Mouse (Mus musculus): ENCODE data around the gene Plppr3. TPM values are rescaled to one million over a fixed set of nuclear protein-coding genes. Genes with fewer than 3 reads are reported as not detected.

Plppr3 gene
- polyA plus RNA-seq, 1 experiment from 2014 or later: 417 TPM

DNA sequence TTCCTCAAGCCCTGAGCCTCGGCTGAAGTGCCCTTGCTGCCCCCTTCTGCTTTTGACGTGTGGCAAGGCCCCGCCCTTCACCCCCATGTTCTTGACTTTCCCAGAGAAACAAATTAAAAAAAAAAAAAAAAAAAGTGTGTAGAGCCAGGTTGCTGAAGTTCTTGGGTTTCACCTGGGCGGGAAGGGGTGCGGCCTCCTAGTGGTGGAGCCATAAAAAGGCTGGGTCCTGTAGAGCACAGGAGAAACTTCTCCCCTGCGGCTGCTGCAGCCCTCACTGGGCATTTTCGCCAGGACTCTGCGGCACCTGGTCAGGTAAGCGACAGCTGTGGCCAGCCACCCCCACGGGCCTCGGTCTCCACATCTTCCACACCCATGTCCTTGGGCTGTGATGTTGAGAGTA lies 53.7 kb downstream of the Plppr3 start, which contains the start of gene Misp:
TSS of gene Misp (plus strand) at position 208 of the 400 bp plus-strand sequence.
- Histone ChIP-seq H3K4me1 (replicated peaks) (peaks cover 3% of the 10 kb centered on the region; the same call in 1 of the 2 replicates), H3K27me3 (no peaks in the 10 kb centered on the region), H3K4me2 (no peak within 1 kb of the TSS), H3K36me3 (peaks cover 39% of the 10 kb centered on the region), H3K9me3 (no peaks in the 10 kb centered on the region), H3K4me3 (no peak within 1 kb of the TSS), H3K9ac (no peak within 1 kb of the TSS), H3K27ac (replicated peaks) (no peak within 1 kb of the TSS)
- WGBS: 75% methylated on average over 11 of the region's 11 CpGs
- no peak for ATAC-seq (ENCODE audit: low FRiP score, low read depth)

DNA sequence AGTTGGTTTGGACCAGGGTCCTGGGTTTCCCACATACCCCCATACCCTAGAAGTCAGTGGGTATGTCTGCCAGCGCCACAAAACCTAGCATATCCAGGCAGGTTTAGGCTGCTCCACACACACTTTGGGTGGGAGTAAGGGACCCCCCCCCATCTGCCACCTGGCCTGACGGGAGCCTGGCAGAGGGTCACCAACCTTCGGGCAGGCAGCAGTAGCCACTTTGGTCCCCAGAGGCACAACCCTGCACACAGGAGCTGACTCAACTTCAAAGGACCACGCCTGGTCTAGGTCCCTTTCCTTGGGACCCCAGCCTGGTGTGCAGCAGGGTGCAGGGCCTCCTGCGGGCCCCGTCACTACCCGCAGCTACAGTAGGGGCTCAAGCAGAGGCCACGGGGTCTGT lies 54.2 kb downstream of the Plppr3 start:
- Histone ChIP-seq H3K4me1 (replicated peaks) (peaks cover 3% of the 10 kb centered on the region; the same call in 1 of the 2 replicates), H3K9me3 (no peaks in the 10 kb centered on the region), H3K4me3 (no peak overlapping the region), H3K4me2 (no peak overlapping the region), H3K9ac (no peak overlapping the region), H3K36me3 (peaks cover 44% of the 10 kb centered on the region), H3K27me3 (no peaks in the 10 kb centered on the region), H3K27ac (replicated peaks) (no peak overlapping the region)
- ATAC-seq (ENCODE audit: low FRiP score, low read depth): no peak
- 83% methylated on average over 8 of the region's 8 CpGs for WGBS

DNA sequence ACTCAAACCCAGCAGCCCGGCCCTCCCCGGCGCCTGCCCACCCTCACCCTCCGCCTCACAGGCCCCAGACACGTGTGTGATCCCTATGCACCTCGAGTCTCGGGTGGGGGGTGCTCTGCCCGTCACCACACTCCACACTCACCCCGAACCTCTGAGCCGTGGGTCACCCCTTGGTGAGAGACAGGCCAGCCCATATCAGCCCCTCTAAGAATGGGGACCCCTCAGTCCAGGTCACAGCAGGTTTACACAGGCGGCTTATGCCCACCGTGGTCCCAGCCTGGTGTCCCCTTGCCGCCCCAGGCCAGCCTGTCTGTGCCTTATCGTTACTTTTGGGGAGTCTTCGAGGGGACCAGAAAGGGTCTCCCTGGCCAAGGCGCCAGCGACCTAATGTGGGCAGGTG lies 54.8 kb downstream of the Plppr3 start:
- Histone ChIP-seq H3K4me1 (replicated peaks) (peaks cover 3% of the 10 kb centered on the region; the same call in 1 of the 2 replicates), H3K27me3 (no peaks in the 10 kb centered on the region), H3K4me3 (no peak overlapping the region), H3K27ac (replicated peaks) (no peak overlapping the region), H3K9me3 (no peaks in the 10 kb centered on the region), H3K9ac (no peak overlapping the region), H3K4me2 (no peak overlapping the region), H3K36me3 (peaks cover 49% of the 10 kb centered on the region)
- no peak for ATAC-seq (ENCODE audit: low FRiP score, low read depth)
- WGBS: 91% methylated on average over 17 of the region's 17 CpGs

DNA sequence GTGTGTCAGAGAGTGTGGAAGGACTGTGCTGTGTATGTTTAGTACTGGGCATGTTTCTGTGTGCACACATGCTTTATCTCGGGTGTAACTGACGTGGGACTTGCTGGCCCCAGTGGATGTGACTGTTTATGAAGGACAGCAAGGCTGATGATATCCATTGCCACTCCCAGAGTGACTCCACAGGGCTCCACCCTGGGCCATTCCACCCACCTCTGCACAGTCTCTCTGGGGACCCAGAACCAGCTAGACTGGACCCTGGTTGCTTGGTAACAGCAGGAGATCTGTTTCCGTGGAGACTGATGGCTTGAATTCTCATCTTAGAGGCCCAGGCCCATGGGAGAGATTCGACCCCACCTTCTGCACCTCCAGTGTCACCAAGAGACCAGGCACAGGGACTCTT lies 56.2 kb downstream of the Plppr3 start:
- no peak for ATAC-seq (ENCODE audit: low FRiP score, low read depth)
- Histone ChIP-seq H3K4me2 (no peak overlapping the region), H3K4me1 (replicated peaks) (peaks cover 3% of the 10 kb centered on the region; the same call in 1 of the 2 replicates), H3K36me3 (peaks cover 49% of the 10 kb centered on the region), H3K27ac (replicated peaks) (no peak overlapping the region), H3K9me3 (no peaks in the 10 kb centered on the region), H3K27me3 (no peaks in the 10 kb centered on the region), H3K4me3 (no peak overlapping the region), H3K9ac (no peak overlapping the region)
- WGBS: 66% methylated on average over 4 of the region's 4 CpGs

DNA sequence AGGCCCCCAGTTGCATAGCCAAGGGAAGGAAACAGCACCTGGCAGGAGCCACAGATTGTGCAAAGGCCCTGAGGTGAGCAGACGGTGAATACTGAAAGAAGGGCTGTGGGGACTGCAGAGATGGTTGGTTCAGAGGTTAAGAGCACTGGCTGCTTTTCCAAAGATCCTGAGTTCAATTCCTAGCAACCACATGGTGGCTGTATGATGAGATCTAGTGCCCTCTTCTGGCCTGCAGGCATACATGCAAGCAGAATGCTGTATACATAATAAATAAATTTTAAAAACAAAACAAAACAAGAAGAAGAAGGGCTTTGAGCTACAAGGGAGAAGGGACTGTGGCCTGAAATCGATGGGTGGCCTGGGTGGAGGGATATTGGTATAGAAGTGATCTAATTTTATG lies 57.3 kb downstream of the Plppr3 start:
- Histone ChIP-seq H3K36me3 (peaks cover 49% of the 10 kb centered on the region), H3K4me3 (no peak overlapping the region), H3K27me3 (no peaks in the 10 kb centered on the region), H3K4me1 (replicated peaks) (no peaks in the 10 kb centered on the region), H3K9ac (no peak overlapping the region), H3K27ac (replicated peaks) (no peak overlapping the region), H3K9me3 (no peaks in the 10 kb centered on the region), H3K4me2 (no peak overlapping the region)
- 84% methylated on average over 2 of the region's 2 CpGs for WGBS
- ATAC-seq (ENCODE audit: low FRiP score, low read depth): no peak

DNA sequence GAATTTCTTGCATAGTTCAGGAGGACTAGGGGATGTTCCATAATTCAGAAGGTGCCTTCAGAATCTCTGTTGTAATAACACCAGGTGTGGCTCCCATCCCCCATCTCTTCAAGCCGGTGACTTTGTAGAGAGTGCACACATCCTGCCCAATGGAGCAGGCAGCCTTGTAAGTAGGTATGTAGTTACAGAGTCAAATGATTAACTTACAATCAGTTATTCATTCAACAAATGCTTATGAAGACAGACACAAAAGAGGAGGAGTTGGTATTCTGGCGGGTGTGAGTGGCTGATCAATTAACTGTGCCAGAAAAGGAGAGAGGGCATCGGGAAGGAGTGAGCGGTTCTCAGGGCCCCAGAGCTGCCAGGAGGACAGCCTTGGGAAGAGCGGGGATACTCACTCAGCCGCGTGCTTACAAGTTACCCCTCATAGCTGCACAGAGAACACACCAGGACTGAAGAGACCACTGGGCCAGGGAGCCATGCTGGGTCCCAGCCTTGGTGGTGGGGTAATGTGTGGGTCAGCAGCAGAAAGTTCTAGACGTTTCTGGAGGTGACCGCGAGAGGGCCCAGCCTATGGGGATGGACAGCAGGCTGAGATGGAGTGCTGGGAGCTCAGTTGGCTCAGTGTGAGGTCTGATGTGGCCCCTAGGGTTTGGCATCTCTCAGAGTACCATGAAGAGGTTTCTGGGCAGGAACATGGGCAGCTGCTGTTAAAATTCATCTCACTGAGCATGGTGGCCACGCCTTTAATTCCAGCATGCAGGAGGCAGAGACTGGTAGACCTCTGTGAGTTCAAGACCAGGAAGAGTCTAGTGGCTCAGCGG lies 58.6 kb downstream of the Plppr3 start:
- H3K9ac ChIP-seq: no peak overlapping the region
- no peak for ATAC-seq (ENCODE audit: low FRiP score, low read depth)
- no peaks in the 10 kb centered on the region for H3K9me3 ChIP-seq
- no peak overlapping the region for H3K4me2 ChIP-seq
- H3K4me1 ChIP-seq (replicated peaks): no peaks in the 10 kb centered on the region
- peaks cover 49% of the 10 kb centered on the region for H3K36me3 ChIP-seq
- no peaks in the 10 kb centered on the region for H3K27me3 ChIP-seq
- no peak overlapping the region for H3K4me3 ChIP-seq
- WGBS: 86% methylated on average over 12 of the region's 12 CpGs
- no peak overlapping the region for H3K27ac ChIP-seq (replicated peaks)

DNA sequence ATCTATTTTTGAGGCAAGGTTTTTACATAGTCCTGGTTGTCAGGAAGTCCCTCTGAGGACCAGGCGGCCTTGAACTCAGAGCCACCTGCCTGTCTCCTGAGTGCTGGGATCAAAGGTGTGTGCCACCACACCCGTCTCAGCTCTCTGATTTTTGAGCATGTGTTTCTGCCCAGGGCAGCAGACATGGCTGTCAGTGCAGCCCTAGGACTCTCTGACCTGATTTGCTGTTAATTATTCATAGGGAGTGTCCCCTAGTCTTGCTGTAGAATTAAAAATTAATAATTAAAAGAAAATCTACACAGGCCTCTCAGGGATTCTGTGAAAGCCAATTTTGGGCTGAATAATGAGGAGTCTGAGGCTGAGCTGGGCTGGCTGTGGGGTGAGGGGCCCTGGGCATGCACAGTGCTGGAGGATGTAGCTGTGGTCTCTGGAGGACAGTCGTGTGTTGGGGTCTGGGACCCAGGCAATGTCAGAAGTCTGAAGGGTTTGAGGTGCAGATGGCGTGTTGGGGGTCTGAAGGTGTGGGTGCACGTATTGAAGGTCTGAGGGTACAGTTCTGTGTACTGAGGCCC lies 60.1 kb downstream of the Plppr3 start:
- H3K27ac ChIP-seq (replicated peaks): no peak overlapping the region
- ATAC-seq (ENCODE audit: low FRiP score, low read depth): no peak
- no peak overlapping the region for H3K4me3 ChIP-seq
- 80% methylated on average over 5 of the region's 5 CpGs for WGBS
- H3K9me3 ChIP-seq: no peaks in the 10 kb centered on the region
- H3K27me3 ChIP-seq: no peaks in the 10 kb centered on the region
- H3K36me3 ChIP-seq: peaks cover 48% of the 10 kb centered on the region
- H3K9ac ChIP-seq: no peak overlapping the region
- H3K4me1 ChIP-seq (replicated peaks): no peaks in the 10 kb centered on the region
- no peak overlapping the region for H3K4me2 ChIP-seq

DNA sequence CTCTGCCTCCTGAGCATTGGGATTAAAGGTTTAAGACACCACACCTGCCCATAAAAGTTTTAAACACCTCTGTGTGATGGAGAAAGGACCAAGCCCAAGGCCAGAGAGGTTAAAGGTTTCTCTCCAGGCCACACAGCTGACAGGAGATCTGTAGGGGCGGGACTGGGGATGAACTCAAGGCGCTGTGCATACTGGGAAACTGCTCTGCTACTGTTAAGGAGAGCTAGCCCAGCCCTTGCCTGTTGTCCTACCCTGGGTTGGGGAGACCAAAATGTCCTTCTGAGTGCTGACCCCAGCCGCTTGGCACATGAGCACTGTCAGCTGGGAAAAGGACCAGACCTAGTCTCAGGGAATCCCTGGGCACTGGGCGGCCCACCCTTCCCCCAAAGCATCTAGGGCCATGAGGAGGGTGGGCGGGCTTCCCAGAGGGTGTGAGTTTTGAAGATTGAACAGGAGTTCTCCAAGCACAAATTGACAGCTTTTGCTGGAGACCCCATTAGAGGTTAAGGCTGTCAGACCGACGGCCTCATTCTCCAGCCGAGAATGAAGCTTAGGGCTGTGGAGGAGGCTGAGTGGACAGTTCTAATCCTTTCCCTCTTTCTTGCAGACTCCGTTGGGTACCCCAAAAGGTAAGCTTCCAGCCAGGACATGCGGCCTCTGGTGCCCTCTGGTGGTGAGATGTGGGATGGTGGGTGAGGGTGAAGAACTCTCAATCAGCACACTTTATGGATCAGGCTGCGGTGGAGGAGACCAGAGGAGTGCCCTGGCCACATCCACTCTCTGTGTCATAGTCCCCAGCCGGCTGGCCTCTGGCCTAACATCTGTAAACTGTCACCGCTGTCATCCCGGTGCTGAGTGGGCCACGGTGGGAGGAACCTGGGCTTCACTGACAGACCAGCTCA lies 62.4 kb downstream of the Plppr3 start:
- peak; percentile 42; the same call in 1 of the 2 replicates for ATAC-seq (ENCODE audit: low FRiP score, low read depth)
- no peak overlapping the region for H3K9ac ChIP-seq
- H3K4me3 ChIP-seq: no peak overlapping the region
- no peak overlapping the region for H3K27ac ChIP-seq (replicated peaks)
- H3K9me3 ChIP-seq: no peaks in the 10 kb centered on the region
- no peak overlapping the region for H3K4me2 ChIP-seq
- peaks cover 44% of the 10 kb centered on the region for H3K36me3 ChIP-seq
- H3K4me1 ChIP-seq (replicated peaks): 0 out of 2 replicates have a peak, but pooled peaks cover 3% of the 10 kb centered on the region
- H3K27me3 ChIP-seq: no peaks in the 10 kb centered on the region
- 28% methylated on average over 15 of the region's 15 CpGs for WGBS

Small RNA genes lying within 50 kb of the gene (microRNA-seq; reads per million reads assigned to microRNA genes)
- gene Mir6910: not detected

Other genes with a start within 250 kb of the Plppr3 start
- 28.1 and 28.5 TPM in 2 replicates for gene Shc2, start 236.7 kb downstream of the Plppr3 start, polyA plus RNA-seq (2015; fragmentation: Nextera tagmentation; extraction: Ambion mirVana)
- 0.13 and 0.43 TPM in 2 replicates for gene Odf3l2, start 228.9 kb downstream of the Plppr3 start, polyA plus RNA-seq (2015; fragmentation: Nextera tagmentation; extraction: Ambion mirVana)
- 0.87 and 1.2 TPM in 2 replicates for gene Madcam1, start 210.1 kb downstream of the Plppr3 start, polyA plus RNA-seq (2015; fragmentation: Nextera tagmentation; extraction: Ambion mirVana)
- gene Tpgs1, start 205.3 kb downstream of the Plppr3 start, polyA plus RNA-seq (2015; fragmentation: Nextera tagmentation; extraction: Ambion mirVana): 102 and 107 TPM in 2 replicates
- gene Cdc34, start 192.4 kb downstream of the Plppr3 start, polyA plus RNA-seq (2015; fragmentation: Nextera tagmentation; extraction: Ambion mirVana): 82.4 and 91.7 TPM in 2 replicates
- gene Gzmm, start 185.6 kb downstream of the Plppr3 start, polyA plus RNA-seq (2015; fragmentation: Nextera tagmentation; extraction: Ambion mirVana): 1.3 and 1.4 TPM in 2 replicates
- gene Bsg, start 170.1 kb downstream of the Plppr3 start, polyA plus RNA-seq (2015; fragmentation: Nextera tagmentation; extraction: Ambion mirVana): 985 and 993 TPM in 2 replicates
- 2.6 and 2.8 TPM in 2 replicates for gene Hcn2, start 158.0 kb downstream of the Plppr3 start, polyA plus RNA-seq (2015; fragmentation: Nextera tagmentation; extraction: Ambion mirVana)
- gene Polrmt, start 128.1 kb downstream of the Plppr3 start, polyA plus RNA-seq (2015; fragmentation: Nextera tagmentation; extraction: Ambion mirVana): 37.0 and 43.0 TPM in 2 replicates
- gene Fgf22, start 119.6 kb downstream of the Plppr3 start, polyA plus RNA-seq (2015; fragmentation: Nextera tagmentation; extraction: Ambion mirVana): 2.2 and 2.4 TPM in 2 replicates
- 103 and 125 TPM in 2 replicates for gene Rnf126, start 107.7 kb downstream of the Plppr3 start, polyA plus RNA-seq (2015; fragmentation: Nextera tagmentation; extraction: Ambion mirVana)
- gene Fstl3, start 97.4 kb downstream of the Plppr3 start, polyA plus RNA-seq (2015; fragmentation: Nextera tagmentation; extraction: Ambion mirVana): 2.3 and 2.5 TPM in 2 replicates
- gene Prss57, start 83.7 kb downstream of the Plppr3 start, polyA plus RNA-seq (2015; fragmentation: Nextera tagmentation; extraction: Ambion mirVana): 0.27 and 0.28 TPM in 2 replicates
- gene Palm, start 81.1 kb downstream of the Plppr3 start, polyA plus RNA-seq (2015; fragmentation: Nextera tagmentation; extraction: Ambion mirVana): 277 and 303 TPM in 2 replicates
- gene Misp, start 53.6 kb downstream of the Plppr3 start, polyA plus RNA-seq (2015; fragmentation: Nextera tagmentation; extraction: Ambion mirVana): 0.49 and 0.92 TPM in 2 replicates
- 74.8 and 77.1 TPM in 2 replicates for gene Ptbp1, start 20.2 kb downstream of the Plppr3 start, polyA plus RNA-seq (2015; fragmentation: Nextera tagmentation; extraction: Ambion mirVana)
- 11.0 and 11.3 TPM in 2 replicates for gene Prtn3, start 158 bp downstream of the Plppr3 start, polyA plus RNA-seq (2015; fragmentation: Nextera tagmentation; extraction: Ambion mirVana)
- gene Elane, start 11.6 kb upstream of the Plppr3 start, polyA plus RNA-seq (2015; fragmentation: Nextera tagmentation; extraction: Ambion mirVana): 0.16 TPM in 1 of 2 replicates, not detected in the other
- not detected in 2 replicates for gene Cfd, start 16.2 kb upstream of the Plppr3 start, polyA plus RNA-seq (2015; fragmentation: Nextera tagmentation; extraction: Ambion mirVana)
- 51.2 and 54.2 TPM in 2 replicates for gene Med16, start 34.3 kb upstream of the Plppr3 start, polyA plus RNA-seq (2015; fragmentation: Nextera tagmentation; extraction: Ambion mirVana)
- 3.0 TPM in 1 of 2 replicates, not detected in the other for gene Gm26602, start 36.2 kb upstream of the Plppr3 start, polyA plus RNA-seq (2015; fragmentation: Nextera tagmentation; extraction: Ambion mirVana)
- 2.7 and 3.1 TPM in 2 replicates for gene Kiss1r, start 42.3 kb upstream of the Plppr3 start, polyA plus RNA-seq (2015; fragmentation: Nextera tagmentation; extraction: Ambion mirVana)
- gene R3hdm4, start 46.6 kb upstream of the Plppr3 start, polyA plus RNA-seq (2015; fragmentation: Nextera tagmentation; extraction: Ambion mirVana): 258 and 289 TPM in 2 replicates
- 2.9 and 3.2 TPM in 2 replicates for gene Arid3a, start 52.4 kb upstream of the Plppr3 start, polyA plus RNA-seq (2015; fragmentation: Nextera tagmentation; extraction: Ambion mirVana)
- gene Wdr18, start 85.5 kb upstream of the Plppr3 start, polyA plus RNA-seq (2015; fragmentation: Nextera tagmentation; extraction: Ambion mirVana): 93.6 and 94.7 TPM in 2 replicates
- 0.29 and 0.34 TPM in 2 replicates for gene Grin3b, start 96.1 kb upstream of the Plppr3 start, polyA plus RNA-seq (2015; fragmentation: Nextera tagmentation; extraction: Ambion mirVana)
- 24.5 and 27.3 TPM in 2 replicates for gene Tmem259, start 109.7 kb upstream of the Plppr3 start, polyA plus RNA-seq (2015; fragmentation: Nextera tagmentation; extraction: Ambion mirVana)
- 29.4 and 33.6 TPM in 2 replicates for gene Cnn2, start 114.0 kb upstream of the Plppr3 start, polyA plus RNA-seq (2015; fragmentation: Nextera tagmentation; extraction: Ambion mirVana)
- gene Abca7, start 121.9 kb upstream of the Plppr3 start, polyA plus RNA-seq (2015; fragmentation: Nextera tagmentation; extraction: Ambion mirVana): 4.8 and 5.4 TPM in 2 replicates
- gene Arhgap45, start 142.0 kb upstream of the Plppr3 start, polyA plus RNA-seq (2015; fragmentation: Nextera tagmentation; extraction: Ambion mirVana): 2.3 and 2.5 TPM in 2 replicates
- gene Polr2e, start 165.2 kb upstream of the Plppr3 start, polyA plus RNA-seq (2015; fragmentation: Nextera tagmentation; extraction: Ambion mirVana): 141 and 145 TPM in 2 replicates
- gene Gpx4, start 172.5 kb upstream of the Plppr3 start, polyA plus RNA-seq (2015; fragmentation: Nextera tagmentation; extraction: Ambion mirVana): 583 and 596 TPM in 2 replicates
- 12.6 and 12.9 TPM in 2 replicates for gene Sbno2, start 230.9 kb upstream of the Plppr3 start, polyA plus RNA-seq (2015; fragmentation: Nextera tagmentation; extraction: Ambion mirVana)
- 18.6 and 20.0 TPM in 2 replicates for gene Stk11, start 241.2 kb upstream of the Plppr3 start, polyA plus RNA-seq (2015; fragmentation: Nextera tagmentation; extraction: Ambion mirVana)